8 mouse cellular contexts compared by ENCODE assay signal in the genomic region with DNA sequence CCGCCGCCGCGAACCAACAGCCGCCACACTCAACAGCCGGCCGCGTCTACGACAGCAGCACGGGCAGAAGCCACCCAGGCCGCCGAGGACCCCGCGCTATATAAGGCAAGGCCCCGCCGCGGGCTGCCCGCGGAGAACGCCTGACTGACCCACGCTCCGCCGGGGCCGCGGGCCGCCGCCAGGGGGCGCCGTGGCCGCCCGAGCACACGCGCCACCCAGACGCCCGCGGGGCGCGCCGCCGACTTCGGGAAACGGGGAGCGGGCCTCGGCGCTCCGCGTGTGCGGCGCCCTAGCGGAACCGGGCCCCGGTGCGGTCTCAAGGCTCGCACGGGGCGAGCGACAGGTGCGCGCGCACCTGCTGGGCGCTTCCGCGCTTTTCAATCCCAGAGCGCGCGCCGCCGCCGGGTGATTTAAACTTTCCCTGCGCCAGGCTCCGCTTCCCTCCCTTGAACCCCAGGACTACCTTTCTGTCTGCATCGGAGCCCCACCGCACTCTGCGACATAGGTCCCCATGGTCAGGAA. TPM values are rescaled to one million over a fixed set of nuclear protein-coding genes. Genes with fewer than 3 reads are reported as not detected.
DNase-seq lines count a peak whose midpoint lies in the region; ATAC-seq lines count a peak whose summit lies in the region.

Gene Cdc73 (minus strand): TSS at position 153 of the 522 bp plus-strand sequence.

- no peaks in the 10 kb centered on the region for H3K9me3 ChIP-seq in intestine, embryonic 14.5 days (ENCODE audit: control insufficient read depth, low read length)

- intact Hi-C loops in gastrocnemius, postnatal 14 days (cut with DNase I; ENCODE audit: low total_unique reads): loop anchor here (5.0 kb wide), 1 partner anchor 34 kb away; no protein-coding TSS in a partner anchor
- intact Hi-C loops in left cerebral cortex, postnatal 10 days (cut with DNase I): loop anchor here (5.0 kb wide), 1 partner anchor 34 kb away; no protein-coding TSS in a partner anchor

- peaks cover 7% of the 10 kb centered on the region for H3K36me3 ChIP-seq in intestine, embryonic 14.5 days (ENCODE audit: control insufficient read depth, insufficient read depth, low read length)

- peaks cover 6% of the 10 kb centered on the region for H3K4me1 ChIP-seq in intestine, embryonic 14.5 days (replicated peaks; ENCODE audit: control insufficient read depth, insufficient read depth, low read length)

- H3K4me3 ChIP-seq in intestine, embryonic 14.5 days (ENCODE audit: low read depth, low read length): peak within 1 kb of the TSS; percentile 85

- WGBS in intestine, embryonic 14.5 days: under 1% methylated on average over 67 of the region's 74 CpGs

- H3K27me3 ChIP-seq in intestine, embryonic 14.5 days (replicated peaks; ENCODE audit: control insufficient read depth, insufficient read depth, low read length): no peaks in the 10 kb centered on the region

- ATAC-seq in intestine, embryonic 14.5 days (replicated peaks; ENCODE audit: low FRiP score, low TSS enrichment, low read depth): peak; percentile 99
- ATAC-seq in megakaryocyte progenitor cell, adult 5-6 weeks (replicated peaks; ENCODE audit: poor library complexity): peak; percentile 92

- DNase-seq in adrenal gland, adult 18-20 months (ENCODE audit: low spot score in 2 of 2): peak; percentile 93 to 96
- DNase-seq in embryo, embryonic 10.5 days (ENCODE audit: low spot score): peak; percentile 89
- DNase-seq in gastrocnemius, postnatal 14 days: peak; percentile 93
- DNase-seq in intestine, embryonic 14.5 days (ENCODE audit: low spot score): peak; percentile 79
- DNase-seq in left cerebral cortex, postnatal 10 days (ENCODE audit: extremely low spot score in 1 of 2, low spot score in 2 of 2): peak; percentile 85 to 94
- DNase-seq in right cerebral cortex, postnatal 10 days (ENCODE audit: low spot score in 2 of 2): peak; percentile 93
- DNase-seq in urinary bladder, postnatal 14 days (ENCODE audit: low spot score): peak; percentile 90

- H3K27ac ChIP-seq in intestine, embryonic 14.5 days (ENCODE audit: low read depth): peak within 1 kb of the TSS; percentile 84

- peak within 1 kb of the TSS; percentile 90 for H3K9ac ChIP-seq in intestine, embryonic 14.5 days (ENCODE audit: low read length)

- H3K4me2 ChIP-seq in intestine, embryonic 14.5 days (ENCODE audit: low read length): peak within 1 kb of the TSS; percentile 82

RNA-seq across cellular contexts. Expression of gene Cdc73, which starts in this region (rescaled TPM):
- 100 to 1,000 TPM in 1 of 2 experiments, 10 to 100 TPM in 1; 87.0 to 102 TPM for total RNA-seq in adrenal gland, adult 18-20 months (2021)
- total RNA-seq in gastrocnemius, postnatal 14 days (2021): 10 to 100 TPM; 46.0 to 49.2 TPM
- 18.1 and 22.8 TPM in 2 replicates for polyA plus RNA-seq in intestine, embryonic 14.5 days (2014; fragmentation: Nextera tagmentation; extraction: Ambion mirVana)
- 10 to 100 TPM; 46.5 to 49.3 TPM for total RNA-seq in left cerebral cortex, postnatal 10 days (2021)
- 68.6 TPM in 2 replicates for total RNA-seq in megakaryocyte progenitor cell, adult 5-6 weeks (2015)
- 8.0 and 17.6 TPM in 2 replicates for total RNA-seq in megakaryocyte progenitor cell, adult 5-6 weeks (2017)

Comparison
In these comparisons a context has a peak if more than half of its experiments do, and no peak if none do; other contexts are left out.
1. Peak in every context shown above with its lines: DNase-seq, ATAC-seq, H3K4me3 ChIP-seq and H3K27ac ChIP-seq.